Mouse (Mus musculus) spleen, adult 12 weeks (tissue): ENCODE data around the gene Edem3.

Experiments used
- DNase-seq: peaks from one replicate; pipeline ENCODE4 v3.0.0; 2022; ENCODE audit warnings: low spot score

Edem3 gene

GRCm38 (mm10) chr1:151864326-151864725 is 109.2 kb downstream of the Edem3 start:
- no peak for DNase-seq
